Mouse (Mus musculus) erythroblast, embryonic 14.5 days (primary cell): Measurements from ENCODE around the gene Atp6ap2.
"Not testable (repeated sequence)": the region's sequence is repeated elsewhere in the genome, so short reads cannot be mapped to it uniquely, and the experiment has no call there.

Experiments
- GATA1 ChIP-seq: IDR thresholded peaks from 2 replicates; pipeline ENCODE4 v1.6.1; 2012; ENCODE audit warnings: low read length, inconsistent platforms, mixed read lengths
- TAL1 ChIP-seq: IDR thresholded peaks from 3 replicates; pipeline ENCODE4 v1.6.1; 2012; ENCODE audit warnings: low read length, inconsistent platforms, mixed read lengths

DNA sequence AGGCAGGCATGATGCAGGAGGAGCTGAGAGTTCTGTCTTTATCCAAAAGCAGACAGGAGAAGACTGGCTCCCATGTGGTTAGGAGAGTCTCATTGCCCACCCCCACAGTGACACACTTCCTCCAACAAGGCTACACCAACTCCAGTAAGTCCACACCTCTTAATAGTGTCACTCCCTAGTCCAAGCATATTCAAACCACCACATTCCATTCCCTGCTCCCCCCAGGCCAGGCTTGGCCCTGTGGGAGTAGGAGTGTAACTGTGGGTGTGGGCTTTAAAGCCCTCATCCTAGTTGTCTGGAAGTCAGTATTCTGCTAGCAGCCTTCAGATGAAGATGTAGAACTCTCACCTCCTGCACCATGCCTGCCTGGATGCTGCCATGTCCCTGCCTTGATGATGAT lies 22.9 kb downstream of the Atp6ap2 start:
- not testable (repeated sequence) for TF ChIP-seq TAL1, GATA1
